Mouse (Mus musculus): ENCODE measurements around the gene Card11.
A peak's percentile ranks its signal among the peaks of the same experiment; 100 is the strongest.

Card11 gene

DNA sequence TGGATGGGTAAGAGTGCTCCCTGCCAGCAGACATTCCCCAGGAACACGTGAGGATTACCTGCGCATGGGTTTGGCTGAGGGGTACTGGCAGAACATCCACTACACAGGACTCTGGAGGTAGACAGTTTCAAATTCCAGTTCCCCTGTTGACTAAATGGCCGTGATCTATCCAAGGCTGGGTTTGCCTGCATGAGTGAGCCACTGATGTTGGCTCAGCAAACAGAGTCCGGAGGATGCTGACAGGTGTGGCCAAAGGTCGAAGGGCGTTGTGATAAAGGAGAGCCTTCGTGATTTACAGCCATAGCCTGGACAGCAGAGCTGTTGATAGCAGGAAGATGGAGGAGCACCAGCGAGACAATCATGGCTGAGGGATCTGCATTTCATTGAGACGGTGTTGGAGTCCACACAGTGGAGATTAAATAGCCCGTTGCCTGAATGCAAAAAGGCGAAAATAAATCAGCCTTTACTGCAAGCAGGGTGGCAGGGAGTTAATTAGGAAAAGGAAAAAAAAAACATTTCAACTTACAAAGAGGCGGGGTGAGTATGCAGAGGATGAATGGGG is 147.9 kb downstream of the Card11 start:
- DNase-seq (ENCODE audit: low spot score in 2 of 2) = no peak

- peak in 1 of 2 experiments; percentile 27 for DNase-seq (ENCODE audit: low spot score in 2 of 2)
Observed at GRCm38 (mm10) chr5:140847300-140847729, 153.1 kb downstream of the Card11 start.

GRCm38 (mm10) chr5:140841942-140842341 is 158.4 kb downstream of the Card11 start:
- DNase-seq (ENCODE audit: low spot score in 2 of 2) = no peak

- no peak for DNase-seq (ENCODE audit: low spot score in 2 of 2)
Observed at GRCm38 (mm10) chr5:140831064-140831431, 169.3 kb downstream of the Card11 start.

GRCm38 (mm10) chr5:140830314-140831063 is 169.9 kb downstream of the Card11 start, which contains the start of gene Gna12:
Gene Gna12, minus strand, starts transcription at chr5:140830431.
- peak; percentile 89 to 96 for DNase-seq (ENCODE audit: low spot score in 2 of 2)

GRCm38 (mm10) chr5:140829911-140830294 is 170.5 kb downstream of the Card11 start:
- peak in 1 of 2 experiments; percentile 31 for DNase-seq (ENCODE audit: low spot score in 2 of 2)

DNA sequence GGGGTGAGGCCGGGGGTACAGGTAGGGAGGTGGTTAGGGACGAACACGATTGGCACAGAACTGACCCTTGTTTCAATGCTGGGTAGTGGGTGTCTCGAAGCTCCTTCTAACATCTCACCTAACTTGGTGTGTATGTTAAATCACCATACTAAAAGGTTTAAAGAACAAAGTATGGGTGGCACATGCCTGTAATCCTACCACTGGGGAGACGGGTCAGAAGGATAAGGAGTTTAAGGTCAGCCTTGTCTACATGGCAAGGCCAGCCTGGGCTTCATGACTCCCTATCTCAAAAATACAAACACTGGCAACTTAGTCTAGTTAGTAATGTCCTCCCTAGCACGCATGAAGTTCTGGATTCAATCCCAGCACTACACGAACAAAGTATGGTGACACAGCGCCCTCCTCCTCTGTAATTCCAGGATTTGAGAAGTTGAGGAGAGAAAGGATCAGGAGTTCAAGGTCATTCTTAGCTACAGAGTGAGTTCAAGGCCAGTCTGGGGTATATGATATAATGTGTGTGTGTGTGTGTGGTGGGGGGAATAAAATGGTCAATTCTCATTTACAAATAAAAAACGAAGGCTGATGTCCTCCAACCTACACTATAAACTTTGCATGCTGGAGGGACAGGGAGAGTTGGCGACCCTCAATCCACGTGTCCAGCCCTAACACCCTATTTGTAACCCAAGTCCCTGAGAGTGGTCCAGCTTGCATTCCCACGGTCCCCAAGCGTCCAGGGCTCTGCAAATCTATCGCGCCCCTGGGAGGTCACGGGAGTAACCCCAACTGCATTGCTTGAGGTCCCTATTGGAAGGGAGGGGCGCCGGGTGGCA is 171.1 kb downstream of the Card11 start:
- no peak for DNase-seq (ENCODE audit: low spot score in 2 of 2)

- no peak for DNase-seq (ENCODE audit: low spot score in 2 of 2)
Observed at GRCm38 (mm10) chr5:140828363-140828762, 172.0 kb downstream of the Card11 start.

- no peak for DNase-seq (ENCODE audit: low spot score in 2 of 2)
Observed at GRCm38 (mm10) chr5:140827896-140828295, 172.5 kb downstream of the Card11 start.

- DNase-seq (ENCODE audit: low spot score in 2 of 2) = no peak
Observed at GRCm38 (mm10) chr5:140827413-140827812, 173.0 kb downstream of the Card11 start.

GRCm38 (mm10) chr5:140826796-140827195 is 173.6 kb downstream of the Card11 start:
- DNase-seq (ENCODE audit: low spot score in 2 of 2) = no peak

DNA sequence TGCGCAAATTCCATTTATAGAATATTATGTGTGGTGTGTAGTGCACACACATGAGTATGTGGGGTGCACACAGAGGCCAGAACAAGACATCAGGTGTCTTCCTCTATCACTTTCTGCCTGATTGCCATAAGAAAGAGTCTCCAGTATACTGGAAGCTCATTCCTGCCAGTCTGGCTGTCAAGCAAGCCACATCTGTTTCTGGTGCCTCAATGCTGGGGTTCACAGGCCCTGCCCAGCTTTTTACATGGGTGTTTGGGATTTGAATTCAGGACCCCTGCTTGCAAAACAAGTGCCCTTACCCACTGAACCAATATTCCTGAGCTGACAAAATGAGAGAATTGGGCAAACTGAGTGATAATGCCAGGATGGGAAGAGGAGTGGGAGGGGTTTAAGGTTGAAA is 174.3 kb downstream of the Card11 start:
- no peak for DNase-seq (ENCODE audit: low spot score in 2 of 2)

- no peak for DNase-seq (ENCODE audit: low spot score in 2 of 2)
Observed at GRCm38 (mm10) chr5:140824126-140824525, 176.3 kb downstream of the Card11 start.

GRCm38 (mm10) chr5:140823386-140823785 is 177.0 kb downstream of the Card11 start:
- DNase-seq (ENCODE audit: low spot score in 2 of 2) = no peak

Data from frontal cortex, postnatal 25 days (tissue).